Mouse (Mus musculus) thymus, postnatal 14 days (tissue): ENCODE results near the gene Pidd1.
"Not testable (repeated sequence)": the region's sequence is repeated elsewhere in the genome, so short reads cannot be mapped to it uniquely, and the experiment has no call there.

ENCODE experiments used
- DNase-seq: peaks from one replicate; pipeline ENCODE4 v3.0.0; 2021

The Pidd1 gene

GRCm38 (mm10) chr7:141457236-141457635, 13.4 kb upstream of the Pidd1 start:
- DNase-seq = peak; percentile 5

DNA sequence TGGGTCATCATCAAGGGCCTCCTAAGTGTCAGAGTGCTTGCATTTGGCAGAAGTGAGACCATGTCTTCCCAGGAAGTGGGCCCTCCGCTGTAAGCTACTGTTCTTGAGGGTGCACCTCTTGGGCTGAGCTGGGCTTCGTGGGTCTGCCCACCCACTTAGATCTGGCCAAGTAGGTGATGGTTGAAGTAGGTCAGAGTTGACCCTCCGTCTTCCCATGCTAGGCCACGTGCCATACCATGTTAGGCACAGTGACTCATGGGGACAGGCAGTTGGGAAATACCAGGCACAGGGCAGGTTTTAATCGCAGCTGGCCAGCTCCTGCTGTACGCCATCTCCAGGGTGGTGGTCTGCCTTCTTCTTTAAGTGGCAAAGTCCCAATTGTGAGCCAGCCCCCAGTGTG, 12.9 kb upstream of the Pidd1 start:
- no peak for DNase-seq

GRCm38 (mm10) chr7:141455610-141456314, 11.9 kb upstream of the Pidd1 start:
- DNase-seq = peak; percentile 60

DNA sequence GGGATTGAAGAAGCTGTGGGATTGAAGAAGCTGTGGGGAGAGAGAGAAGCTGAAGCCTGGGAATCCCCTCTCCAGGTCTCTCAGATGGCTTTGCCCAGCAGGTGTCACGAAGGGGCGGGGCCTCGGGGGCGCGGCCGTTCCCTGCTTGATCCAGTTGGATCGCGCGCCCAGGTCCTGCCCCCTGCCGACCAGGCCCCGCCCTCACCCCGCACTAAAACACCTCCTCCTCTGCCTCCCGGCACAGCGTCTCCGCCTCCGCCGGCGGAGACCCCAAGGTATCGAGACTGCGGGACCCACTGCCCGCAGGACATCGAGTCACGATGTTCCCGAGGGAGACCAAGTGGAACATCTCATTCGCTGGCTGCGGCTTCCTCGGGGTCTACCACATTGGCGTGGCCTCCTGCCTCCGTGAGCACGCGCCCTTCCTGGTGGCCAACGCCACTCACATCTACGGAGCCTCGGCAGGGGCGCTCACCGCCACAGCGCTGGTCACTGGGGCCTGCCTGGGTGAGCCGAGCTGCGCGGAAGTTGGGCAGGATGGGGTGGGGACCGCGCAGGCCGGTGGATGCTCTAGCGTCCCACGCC, 11.2 kb upstream of the Pidd1 start, which contains the start of gene Pnpla2:
Gene Pnpla2 (plus strand): TSS at position 232 of the 585 bp plus-strand sequence.
- peak; percentile 98 for DNase-seq

DNA sequence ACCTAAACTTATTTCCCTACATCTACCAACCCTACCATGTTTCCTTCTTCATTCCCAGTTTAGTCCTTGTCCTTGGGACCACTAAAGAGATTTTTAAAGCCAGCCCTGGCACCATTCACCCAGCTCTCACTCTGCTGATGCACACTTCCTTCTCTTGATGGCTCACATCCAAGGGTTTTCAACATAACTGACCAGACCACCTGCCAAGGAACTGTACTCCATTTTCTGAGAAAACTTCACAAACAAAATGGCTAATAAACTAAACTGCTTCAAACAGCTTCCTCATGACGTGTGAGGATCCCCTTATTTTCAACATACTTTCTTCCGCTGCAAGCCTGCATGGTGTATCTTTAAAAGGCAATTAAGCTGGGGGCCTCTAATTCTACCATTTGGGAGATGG, 9.8 kb upstream of the Pidd1 start:
- DNase-seq = no peak

- DNase-seq = no peak
These were observed 8.1 kb upstream of the Pidd1 start for GRCm38 (mm10) chr7:141451928-141452327.

DNA sequence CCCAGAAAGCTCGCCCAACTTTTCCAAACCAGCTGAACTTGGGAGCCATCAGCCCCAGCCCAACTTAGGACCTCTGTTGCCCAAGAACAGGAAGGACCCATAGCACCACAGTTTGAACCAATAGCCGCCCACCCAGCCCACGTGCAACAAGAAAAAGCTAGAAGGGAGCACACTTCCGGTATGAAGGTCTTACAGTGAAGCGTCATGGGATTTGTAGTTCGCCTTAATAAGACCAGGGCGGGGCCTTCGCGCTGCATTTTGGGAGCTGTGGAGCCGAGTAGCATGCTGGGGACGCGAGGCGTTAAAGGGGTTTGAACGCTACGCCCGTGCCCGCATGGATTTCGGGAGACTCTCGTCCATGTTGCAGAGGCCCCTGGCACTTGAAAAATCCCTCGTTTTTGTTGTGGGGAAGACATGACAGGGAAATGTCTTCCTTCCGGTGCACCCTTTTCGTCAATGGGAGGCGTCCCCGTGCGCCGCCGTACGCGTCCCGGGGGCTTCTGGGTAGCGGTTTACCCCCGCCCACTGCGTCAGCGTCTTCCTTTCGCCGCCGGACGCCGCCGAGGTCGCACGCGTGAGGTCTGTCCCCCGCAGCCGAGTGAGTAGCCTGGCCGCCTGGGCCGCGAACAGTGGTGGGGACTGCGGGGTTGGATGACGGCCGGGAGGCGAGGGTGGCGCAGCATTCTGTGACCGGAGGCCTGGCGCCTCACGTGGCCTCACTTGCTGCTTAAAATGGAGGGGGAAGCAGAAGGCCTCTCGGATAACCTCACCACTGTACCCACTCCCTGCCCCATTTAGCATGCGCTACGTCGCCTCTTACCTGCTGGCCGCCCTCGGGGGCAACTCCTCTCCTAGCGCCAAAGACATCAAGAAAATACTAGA, 3.5 kb upstream of the Pidd1 start, which contains the start of gene Rplp2:
Gene Rplp2 (plus strand): TSS at position 261 of the 882 bp plus-strand sequence.
- DNase-seq = peak; percentile 94

DNA sequence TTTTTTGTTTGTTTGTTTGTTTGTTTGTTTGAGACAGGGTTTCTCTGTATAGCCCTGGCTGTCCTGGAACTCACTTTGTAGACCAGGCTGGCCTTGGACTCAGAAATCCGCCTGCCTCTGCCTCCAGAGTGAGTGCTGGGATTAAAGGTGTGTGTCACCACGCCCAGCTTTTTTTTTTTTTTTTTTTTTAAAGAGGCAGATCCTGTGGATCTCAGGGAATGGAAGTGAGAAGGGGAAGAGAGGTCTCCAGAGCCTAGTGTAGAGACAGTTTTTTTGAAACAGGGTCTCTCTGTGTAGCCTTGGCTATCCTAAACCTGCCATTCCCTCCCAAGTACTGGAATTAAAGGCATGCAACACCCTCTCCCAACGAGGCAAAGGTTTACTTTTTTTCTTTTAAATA, 2.5 kb upstream of the Pidd1 start:
- not testable (repeated sequence) for DNase-seq

- peak; percentile 58 for DNase-seq
These were observed 574 bp downstream of the Pidd1 start for GRCm38 (mm10) chr7:141443081-141443821.

DNA sequence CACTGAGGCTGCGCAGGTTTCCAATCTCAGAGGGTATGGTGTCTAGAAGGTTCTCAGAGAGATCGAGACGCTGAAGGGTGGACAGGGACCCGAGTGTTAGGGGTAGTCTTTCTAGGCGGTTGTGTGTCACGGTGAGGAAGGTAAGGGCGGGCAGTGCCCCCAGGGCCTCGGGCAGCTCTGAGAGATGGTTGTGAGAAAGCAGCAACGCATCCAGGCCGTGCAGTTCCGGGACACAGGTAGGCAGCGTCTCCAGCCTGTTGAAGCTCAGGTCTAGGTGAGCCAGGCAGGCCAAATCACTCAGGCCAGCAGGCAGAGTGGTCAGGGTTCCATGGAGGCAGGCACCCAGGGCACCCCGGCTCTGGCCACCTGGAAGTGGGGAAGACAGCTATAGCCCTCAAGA, 1.6 kb downstream of the Pidd1 start:
- DNase-seq = no peak

- no peak for DNase-seq
These were observed 2.4 kb downstream of the Pidd1 start for GRCm38 (mm10) chr7:141441460-141441859.

DNA sequence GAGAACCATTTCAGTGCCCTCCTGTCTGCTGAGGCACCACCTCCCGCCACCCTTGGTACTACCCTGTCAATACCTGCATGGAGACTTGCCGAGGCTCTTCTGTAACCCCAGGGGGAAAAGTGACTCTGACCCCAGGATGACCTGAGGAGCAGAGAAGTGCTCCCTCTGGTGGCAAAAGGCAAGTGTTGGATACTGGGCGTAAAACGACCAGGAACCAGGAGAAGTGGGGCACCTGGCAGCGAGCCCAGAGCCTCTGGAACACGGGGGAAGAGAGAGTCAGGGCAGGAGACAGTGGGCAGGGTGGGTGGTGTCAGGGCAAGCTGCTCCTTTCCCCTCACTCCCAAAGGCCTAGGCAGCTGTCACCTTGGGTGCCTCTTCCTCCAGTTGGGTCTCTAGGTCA, 3.2 kb downstream of the Pidd1 start:
- peak; percentile 57 for DNase-seq

GRCm38 (mm10) chr7:141439811-141440210, 4.0 kb downstream of the Pidd1 start:
- DNase-seq = no peak

- no peak for DNase-seq
These were observed 4.6 kb downstream of the Pidd1 start for GRCm38 (mm10) chr7:141439140-141439679.

GRCm38 (mm10) chr7:141438201-141438968, 5.4 kb downstream of the Pidd1 start:
- DNase-seq = no peak

DNA sequence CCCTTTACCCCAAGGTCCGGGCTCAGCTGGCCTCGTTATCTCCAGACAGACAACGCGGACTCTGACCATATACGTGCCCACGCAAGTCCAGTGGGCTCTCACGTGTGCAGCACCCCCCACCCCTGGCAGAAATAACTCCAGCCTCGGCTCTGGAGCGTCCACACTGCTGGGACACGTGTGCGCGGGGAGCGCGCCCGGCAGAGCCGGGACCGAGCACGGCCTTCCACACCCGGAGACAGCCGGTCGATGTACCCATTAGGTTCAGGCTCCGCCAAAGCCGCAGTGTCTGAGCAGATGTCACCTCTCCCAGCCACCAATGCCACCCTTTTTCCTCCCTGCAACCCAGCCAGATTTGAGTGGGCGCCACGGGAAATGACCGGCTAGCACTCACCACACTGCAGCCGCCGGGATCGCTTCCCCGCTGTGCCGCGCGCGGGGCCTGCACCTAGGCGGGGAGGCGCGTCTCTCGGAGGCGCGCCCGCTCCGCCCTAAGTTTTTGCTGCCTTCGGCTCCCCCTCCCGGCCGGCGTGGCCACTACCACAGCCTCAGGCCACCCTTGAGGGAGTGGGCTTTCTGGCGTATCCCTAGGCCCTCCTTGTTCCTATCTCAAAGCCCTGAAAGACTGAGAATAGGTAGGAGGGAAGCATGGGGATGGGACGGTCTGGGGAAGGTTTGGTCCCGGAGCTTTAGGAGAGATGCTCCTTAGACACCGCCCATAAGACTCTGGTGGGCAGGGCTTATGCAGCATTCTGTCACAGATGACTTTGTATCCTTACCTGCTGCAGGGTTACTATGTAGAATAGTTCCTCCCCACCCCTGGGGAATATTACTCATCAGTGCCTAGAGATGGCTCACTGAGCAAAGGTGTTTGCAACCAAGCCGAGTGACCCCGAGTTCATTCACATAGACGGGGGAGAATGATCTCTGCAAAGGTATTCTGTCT, 6.4 kb downstream of the Pidd1 start, which contains the start of gene Slc25a22:
Gene Slc25a22 (minus strand): TSS at position 715 of the 943 bp plus-strand sequence.
- DNase-seq = peak; percentile 89

DNA sequence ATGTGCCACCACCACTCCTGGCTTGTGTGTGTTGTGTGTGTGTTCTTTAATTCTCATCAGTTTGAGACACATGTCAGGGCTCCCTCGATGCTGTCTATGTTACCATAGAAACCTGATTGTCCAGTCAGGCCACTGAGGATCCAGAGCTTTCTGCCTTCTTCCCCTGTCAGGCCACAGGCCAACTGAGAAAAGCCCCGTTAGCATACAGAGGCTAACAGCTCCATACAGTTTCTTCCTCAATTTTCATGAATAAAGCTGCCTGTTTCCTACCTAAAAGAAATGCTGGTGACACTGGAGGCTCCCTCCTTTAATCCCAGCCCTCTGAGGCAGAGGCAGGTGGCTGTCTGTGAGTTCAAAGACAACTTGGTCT, 7.3 kb downstream of the Pidd1 start:
- DNase-seq = no peak

GRCm38 (mm10) chr7:141435856-141436522, 7.8 kb downstream of the Pidd1 start:
- DNase-seq = peak; percentile 9

DNA sequence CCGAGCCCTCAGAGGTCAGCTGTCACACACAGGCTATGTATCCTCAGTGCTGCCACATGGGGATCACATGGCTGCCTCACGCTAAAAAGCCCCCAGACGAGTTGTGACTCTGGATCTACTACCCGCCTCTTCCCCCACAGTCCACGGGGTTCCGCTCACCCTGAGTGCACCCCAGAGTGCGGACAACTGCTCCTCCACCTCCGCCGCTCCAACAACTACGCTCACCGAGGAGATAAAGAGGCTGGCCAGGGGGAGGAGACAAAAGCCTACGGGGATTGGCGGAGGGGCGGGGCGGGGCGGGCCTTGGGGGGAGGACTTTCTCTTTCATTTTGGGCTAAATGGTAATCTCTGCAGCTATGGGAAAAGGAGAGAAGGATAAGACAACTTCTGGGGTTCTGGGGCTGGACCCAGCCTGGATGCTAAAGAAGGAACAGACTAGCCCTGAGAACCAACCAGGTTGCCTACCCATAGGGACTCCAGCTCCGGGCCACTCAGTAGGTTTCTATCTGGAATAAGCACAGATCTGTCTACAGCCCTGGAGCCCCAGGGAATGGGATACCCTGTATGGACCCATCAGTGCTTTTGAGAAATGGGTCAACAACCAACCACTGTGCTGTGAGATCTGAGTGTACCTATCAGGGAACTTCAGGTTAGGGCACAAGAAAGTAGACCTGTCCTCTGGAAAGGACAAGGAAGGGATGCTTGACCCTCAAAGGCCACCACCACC, 8.5 kb downstream of the Pidd1 start:
- DNase-seq = peak; percentile 77
